Mouse (Mus musculus) liver, embryonic 15.5 days (tissue): ENCODE results near the gene Kdm4b. TPM values are rescaled to one million over a fixed set of nuclear protein-coding genes. Genes with fewer than 3 reads are reported as not detected.

Experiments used
- ATAC-seq: fragments of 200-750 bp; cut with Nextera tagmentation; 2 replicates; pipeline ENCODE4 v1.8.0; 2017; ENCODE audit warnings: moderate number of reproducible peaks, mild to moderate bottlenecking, moderate library complexity; ENCODE audit not compliant: insufficient read depth
- H3K27ac ChIP-seq: fragments of 300-500 bp; sonication (generic); replicated peaks from 2 replicates; pipeline ENCODE4 v1.5.1; 2015; ENCODE audit warnings: mild to moderate bottlenecking, inconsistent platforms
- H3K27me3 ChIP-seq: fragments of 300-500 bp; sonication (generic); 2 replicates; pipeline ENCODE4 v1.6.1; 2015; ENCODE audit warnings: mild to moderate bottlenecking, inconsistent platforms
- H3K36me3 ChIP-seq: fragments of 300-500 bp; sonication (generic); replicated peaks from 2 replicates; pipeline ENCODE4 v1.6.1; 2015; ENCODE audit warnings: moderate library complexity, mild to moderate bottlenecking, inconsistent platforms
- H3K4me1 ChIP-seq: fragments of 300-500 bp; sonication (generic); replicated peaks from 2 replicates; pipeline ENCODE4 v1.6.1; 2015; ENCODE audit warnings: inconsistent platforms
- H3K4me2 ChIP-seq: fragments of 300-500 bp; sonication (generic); 2 replicates; pipeline ENCODE4 v1.6.1; 2015; ENCODE audit warnings: moderate library complexity, mild to moderate bottlenecking, inconsistent platforms
- H3K4me3 ChIP-seq: fragments of 300-500 bp; sonication (generic); replicated peaks from 2 replicates; pipeline ENCODE4 v1.5.1; 2015; ENCODE audit warnings: mild to moderate bottlenecking, inconsistent platforms
- H3K9ac ChIP-seq: fragments of 300-500 bp; sonication (generic); 2 replicates; pipeline ENCODE4 v1.6.1; 2015; ENCODE audit warnings: moderate library complexity, mild to moderate bottlenecking, inconsistent platforms
- H3K9me3 ChIP-seq: fragments of 300-500 bp; sonication (generic); replicated peaks from 2 replicates; pipeline ENCODE4 v1.6.1; 2016; ENCODE audit warnings: inconsistent platforms
- WGBS: fragments of 180-500 bp; shearing (Covaris S2); methylation state at CpG from one replicate; pipeline ENCODE4 v1.1.7; 2015; ENCODE audit warnings: mixed read lengths; ENCODE audit not compliant: insufficient replicate concordance; 5-methylcytosine and 5-hydroxymethylcytosine counted together
- polyA plus RNA-seq: library from polyadenylated mRNA; unstranded; fragments of >200 nt; fragmentation: Nextera tagmentation; extraction: Ambion mirVana; gene quantifications from 2 replicates; pipeline ENCODE4 v1.2.1, GENCODE M21; 2015

The Kdm4b gene
- polyA plus RNA-seq, 1 experiment from 2014 or later, result 7.0 TPM

GRCm38 (mm10) chr17:56288866-56289265 is 37.0 kb upstream of the Kdm4b start:
- ATAC-seq, result no peak
- Histone ChIP-seq H3K4me2 (peak overlapping the region; percentile 88), H3K27ac (peak overlapping the region; percentile 88), H3K4me3 (peak overlapping the region; percentile 60), H3K4me1 (peaks cover 68% of the 10 kb centered on the region), H3K9ac (peak overlapping the region; percentile 53; the same call in 1 of the 2 replicates), H3K9me3 (no peaks in the 10 kb centered on the region), H3K36me3 (peaks cover 25% of the 10 kb centered on the region), H3K27me3 (no peaks in the 10 kb centered on the region)
- 26% methylated on average over 3 of the region's 3 CpGs for WGBS

GRCm38 (mm10) chr17:56289371-56290331 is 36.2 kb upstream of the Kdm4b start:
- peak overlapping the region; percentile 53 for H3K9ac ChIP-seq
- no peaks in the 10 kb centered on the region for H3K9me3 ChIP-seq
- peak; percentile 22 for ATAC-seq
- WGBS, result 4% methylated on average over 23 of the region's 23 CpGs
- H3K36me3 ChIP-seq, result peaks cover 17% of the 10 kb centered on the region
- peak overlapping the region; percentile 60 for H3K4me3 ChIP-seq
- H3K4me2 ChIP-seq, result peak overlapping the region; percentile 88
- peak overlapping the region; percentile 88 for H3K27ac ChIP-seq
- no peaks in the 10 kb centered on the region for H3K27me3 ChIP-seq
- H3K4me1 ChIP-seq, result peaks cover 68% of the 10 kb centered on the region

- WGBS, result 3% methylated on average over 16 of the region's 17 CpGs
- peaks cover 8% of the 10 kb centered on the region for H3K36me3 ChIP-seq
- peak overlapping the region; percentile 88 for H3K4me2 ChIP-seq
- H3K9me3 ChIP-seq, result no peaks in the 10 kb centered on the region
- H3K9ac ChIP-seq, result peak overlapping the region; percentile 53
- peaks cover 68% of the 10 kb centered on the region for H3K4me1 ChIP-seq
- peak overlapping the region; percentile 88 for H3K27ac ChIP-seq
- ATAC-seq, result peak; percentile 77
- H3K4me3 ChIP-seq, result peak overlapping the region; percentile 60
- no peaks in the 10 kb centered on the region for H3K27me3 ChIP-seq
Measured at GRCm38 (mm10) chr17:56290388-56291170, 35.3 kb upstream of the Kdm4b start.

DNA sequence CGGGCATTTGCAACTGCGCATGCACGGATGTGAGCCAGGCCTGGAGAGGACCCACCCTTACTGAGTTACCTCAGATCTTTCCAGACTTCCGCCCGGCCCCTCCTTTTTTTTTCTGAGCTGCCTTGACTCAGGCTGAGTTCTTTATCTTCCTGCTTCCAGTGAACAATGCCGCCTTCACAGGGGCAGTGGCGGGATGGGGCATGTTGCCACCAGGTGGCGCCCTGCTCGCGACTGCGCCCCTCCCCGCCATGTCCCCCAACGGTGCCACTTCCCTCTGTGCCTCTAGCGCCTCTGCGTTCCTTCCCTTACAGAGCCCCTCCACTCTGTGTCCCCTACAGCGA is 34.7 kb upstream of the Kdm4b start:
- peak overlapping the region; percentile 65 for H3K9ac ChIP-seq
- no peaks in the 10 kb centered on the region for H3K27me3 ChIP-seq
- peak overlapping the region; percentile 60 for H3K4me3 ChIP-seq
- WGBS, result under 1% methylated on average over 16 of the region's 16 CpGs
- H3K36me3 ChIP-seq, result peaks cover 2% of the 10 kb centered on the region
- peak; percentile 77 for ATAC-seq
- H3K27ac ChIP-seq, result peak overlapping the region; percentile 88
- no peaks in the 10 kb centered on the region for H3K9me3 ChIP-seq
- peak overlapping the region; percentile 88 for H3K4me2 ChIP-seq
- peaks cover 65% of the 10 kb centered on the region for H3K4me1 ChIP-seq

DNA sequence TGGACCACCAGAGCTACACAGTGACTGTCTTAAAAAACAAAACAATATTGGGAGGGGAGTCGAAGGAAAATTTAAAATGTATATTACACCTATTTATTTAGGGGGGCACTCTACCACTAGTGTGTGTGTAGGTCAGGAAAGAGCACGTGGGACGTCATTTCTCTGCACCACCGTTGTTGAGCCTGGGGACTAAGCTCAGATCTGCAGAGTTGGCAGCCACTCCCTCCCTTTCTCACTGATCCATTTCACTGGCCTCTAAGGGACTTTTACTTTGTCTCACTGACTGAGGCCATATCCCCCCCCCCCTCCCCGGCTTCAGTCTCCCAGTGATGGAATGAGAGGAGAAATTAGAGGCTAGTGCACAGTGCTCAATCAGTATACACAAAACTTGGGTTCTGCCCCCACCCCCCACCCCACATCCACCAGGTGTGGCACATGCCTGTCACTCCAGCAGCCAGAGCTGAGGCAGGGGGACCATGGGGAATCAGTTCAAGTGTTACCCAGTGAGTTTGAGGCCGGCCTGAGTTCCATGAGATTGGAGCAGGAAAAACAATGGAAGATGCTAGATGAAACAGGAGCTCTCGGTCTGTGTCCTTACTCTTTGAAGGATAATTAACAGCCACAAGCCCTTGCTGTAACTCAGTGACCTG is 33.9 kb upstream of the Kdm4b start:
- Histone ChIP-seq H3K36me3 (no peaks in the 10 kb centered on the region), H3K27me3 (no peaks in the 10 kb centered on the region), H3K4me1 (peaks cover 57% of the 10 kb centered on the region), H3K4me2 (peak overlapping the region; percentile 88), H3K9me3 (no peaks in the 10 kb centered on the region), H3K9ac (peak overlapping the region; percentile 65; the same call in 1 of the 2 replicates), H3K4me3 (peak overlapping the region; percentile 60), H3K27ac (peak overlapping the region; percentile 88)
- WGBS, result 72% methylated on average over 7 of the region's 7 CpGs
- no peak for ATAC-seq

DNA sequence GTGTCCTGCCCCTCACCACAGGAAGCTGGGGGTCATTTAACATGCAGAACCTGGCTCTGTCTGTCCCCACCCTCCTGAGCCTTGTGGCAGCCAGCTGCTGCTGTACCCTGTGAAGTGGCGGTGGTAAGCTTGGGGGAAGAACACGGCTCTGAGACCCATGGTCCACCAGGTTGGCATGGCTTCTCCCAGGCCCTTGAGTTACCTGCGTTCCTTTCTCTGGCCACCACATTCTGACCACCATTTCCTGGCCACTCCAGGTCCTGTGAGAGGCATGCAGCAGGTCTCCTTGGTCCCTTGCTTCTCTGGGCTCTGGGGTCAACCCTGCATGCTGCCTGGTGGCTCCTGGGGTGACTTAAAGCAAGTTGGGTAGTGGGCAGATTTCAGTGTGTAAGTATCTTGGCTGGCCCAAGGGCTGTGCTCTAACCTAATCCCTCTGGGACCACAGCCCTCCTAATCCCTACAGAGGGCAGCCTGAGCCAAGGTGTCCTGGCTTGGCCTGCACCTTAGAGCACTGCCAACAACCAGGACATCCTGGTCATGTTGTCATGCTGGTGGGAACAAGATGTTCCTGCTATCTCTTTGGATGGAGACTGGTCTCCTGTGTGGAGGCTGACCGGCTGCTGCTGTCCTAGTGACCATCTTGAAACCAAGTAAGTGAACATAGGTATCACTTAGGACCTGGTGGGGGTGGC is 33.2 kb upstream of the Kdm4b start, which contains the start of gene Plin3:
Gene Plin3, minus strand, starts transcription at position 343 of the 692 bp plus-strand sequence.
- Histone ChIP-seq H3K4me1 (peaks cover 49% of the 10 kb centered on the region), H3K9me3 (no peaks in the 10 kb centered on the region), H3K9ac (0 out of 2 replicates have a peak within 1 kb of the TSS, but pooled peaks have one; percentile 65), H3K27ac (peak within 1 kb of the TSS; percentile 88), H3K36me3 (no peaks in the 10 kb centered on the region), H3K27me3 (no peaks in the 10 kb centered on the region), H3K4me3 (0 out of 2 replicates have a peak within 1 kb of the TSS, but pooled peaks have one; percentile 60), H3K4me2 (peak within 1 kb of the TSS; percentile 88)
- ATAC-seq, result no peak
- 75% methylated on average over 4 of the region's 4 CpGs for WGBS

- no peaks in the 10 kb centered on the region for H3K36me3 ChIP-seq
- no peaks in the 10 kb centered on the region for H3K9me3 ChIP-seq
- H3K27me3 ChIP-seq, result no peaks in the 10 kb centered on the region
- no peak overlapping the region for H3K4me3 ChIP-seq
- no peak overlapping the region for H3K9ac ChIP-seq
- 29% methylated on average over 1 of the region's 1 CpGs for WGBS
- no peak for ATAC-seq
- no peak overlapping the region for H3K4me2 ChIP-seq
- H3K4me1 ChIP-seq, result peaks cover 43% of the 10 kb centered on the region
- no peak overlapping the region for H3K27ac ChIP-seq
Measured at GRCm38 (mm10) chr17:56293291-56293690, 32.6 kb upstream of the Kdm4b start.

DNA sequence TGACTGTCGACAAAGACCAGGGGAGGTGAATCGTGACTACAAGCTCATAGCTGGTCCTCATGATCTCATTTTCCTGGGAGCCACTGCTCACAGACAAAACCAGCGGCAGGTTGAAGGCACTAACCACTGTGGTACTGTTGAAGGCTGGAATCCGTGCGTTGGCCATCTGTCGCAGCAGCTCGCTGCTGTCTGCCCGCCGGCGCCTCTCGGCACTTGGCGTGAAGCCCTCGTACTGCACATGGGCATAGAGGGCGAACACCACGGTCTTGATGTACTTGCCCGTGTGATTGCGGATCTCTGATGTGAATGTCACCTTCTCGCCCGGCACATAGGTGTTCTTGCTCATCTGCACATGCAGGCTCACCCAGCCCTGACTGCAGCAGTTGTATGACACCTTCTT is 31.6 kb upstream of the Kdm4b start:
- no peaks in the 10 kb centered on the region for H3K36me3 ChIP-seq
- ATAC-seq, result no peak
- H3K4me2 ChIP-seq, result no peak overlapping the region
- no peaks in the 10 kb centered on the region for H3K9me3 ChIP-seq
- H3K4me3 ChIP-seq, result no peak overlapping the region
- H3K27ac ChIP-seq, result no peak overlapping the region
- 85% methylated on average over 19 of the region's 19 CpGs for WGBS
- peaks cover 34% of the 10 kb centered on the region for H3K4me1 ChIP-seq
- H3K27me3 ChIP-seq, result no peaks in the 10 kb centered on the region
- H3K9ac ChIP-seq, result no peak overlapping the region

DNA sequence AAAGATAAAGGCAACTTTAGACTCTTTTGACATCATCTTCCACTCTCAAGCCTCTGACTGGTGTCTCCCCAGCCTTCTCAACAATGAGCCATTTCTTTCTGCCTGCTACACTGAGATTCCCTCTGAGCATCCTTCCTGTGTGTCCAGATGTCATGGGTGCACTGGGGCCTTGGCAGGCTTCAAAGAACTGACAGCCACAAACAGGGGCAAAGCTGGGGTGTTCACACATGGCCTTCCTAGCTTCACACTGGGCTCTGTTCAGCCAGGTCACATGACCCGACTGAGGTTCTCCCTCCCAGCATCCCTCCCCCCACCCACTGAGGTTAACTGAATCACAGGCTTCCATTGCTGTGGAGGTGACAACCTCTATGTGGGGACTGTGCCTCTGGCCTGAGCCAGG is 29.7 kb upstream of the Kdm4b start:
- Histone ChIP-seq H3K9ac (no peak overlapping the region), H3K4me2 (no peak overlapping the region), H3K4me3 (no peak overlapping the region), H3K27me3 (no peaks in the 10 kb centered on the region), H3K9me3 (no peaks in the 10 kb centered on the region), H3K36me3 (no peaks in the 10 kb centered on the region), H3K4me1 (peaks cover 14% of the 10 kb centered on the region), H3K27ac (no peak overlapping the region)
- WGBS, result 61% methylated on average over 1 of the region's 1 CpGs
- no peak for ATAC-seq

GRCm38 (mm10) chr17:56298238-56298637 is 27.6 kb upstream of the Kdm4b start:
- Histone ChIP-seq H3K27me3 (no peaks in the 10 kb centered on the region), H3K4me2 (no peak overlapping the region), H3K9me3 (no peaks in the 10 kb centered on the region), H3K4me3 (no peak overlapping the region), H3K4me1 (peaks cover 19% of the 10 kb centered on the region), H3K27ac (no peak overlapping the region), H3K9ac (no peak overlapping the region), H3K36me3 (no peaks in the 10 kb centered on the region)
- 77% methylated on average over 1 of the region's 1 CpGs for WGBS
- no peak for ATAC-seq
